Mouse (Mus musculus) erythroblast, embryonic 14.5 days (primary cell): ENCODE results near the gene Acp7.

Source experiments
- GATA1 ChIP-seq: IDR thresholded peaks from 2 replicates; pipeline ENCODE4 v1.6.1; 2012; ENCODE audit warnings: low read length, inconsistent platforms, mixed read lengths
- TAL1 ChIP-seq: IDR thresholded peaks from 3 replicates; pipeline ENCODE4 v1.6.1; 2012; ENCODE audit warnings: low read length, inconsistent platforms, mixed read lengths

- TF ChIP-seq GATA1 (no peak), TAL1 (no peak)
These were observed 72.6 kb downstream of the Acp7 start for GRCm38 (mm10) chr7:28558486-28558885.
